Mouse (Mus musculus) urinary bladder, postnatal 4 days (tissue): ENCODE measurements at regions not wholly inside any gene's neighbourhood (a gene's known extent, or its start where the extent isn't known, plus 50 kb on each side); places are given as distances from the start of the nearest gene placed in this dataset.

Experiments used
- DNase-seq, 2 experiments: peaks; one replicate each; pipeline ENCODE4 v3.0.0; 2021 to 2022; ENCODE audit warnings: low spot score in 2 of 2

- no peak for DNase-seq
Observed at GRCm38 (mm10) chr5:106392213-106392612, 65.8 kb downstream of the Barhl2 start.

DNA sequence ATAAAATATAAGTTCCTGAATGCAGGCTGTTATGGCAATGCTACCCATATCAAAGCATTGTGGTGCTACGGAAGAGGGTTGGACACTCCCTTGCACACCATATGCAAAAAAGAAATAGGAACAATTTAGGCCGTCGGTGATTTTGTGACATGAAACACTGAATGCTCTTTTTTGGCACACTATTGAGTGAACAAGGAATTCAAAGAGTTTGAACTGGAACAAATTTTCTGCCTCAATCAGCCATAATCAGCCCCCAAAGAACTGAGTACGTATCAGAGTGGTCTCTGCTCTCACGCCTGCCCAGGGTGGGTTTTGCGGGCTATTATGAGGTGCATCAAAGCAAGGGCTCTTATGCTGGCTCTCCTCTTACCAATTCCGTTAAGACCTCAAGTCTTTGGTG is 71.3 kb downstream of the Barhl2 start:
- DNase-seq = no peak

- no peak for DNase-seq
Observed at GRCm38 (mm10) chr5:106385838-106386237, 72.1 kb downstream of the Barhl2 start.

GRCm38 (mm10) chr5:106385219-106385618 is 72.7 kb downstream of the Barhl2 start:
- no peak for DNase-seq

DNA sequence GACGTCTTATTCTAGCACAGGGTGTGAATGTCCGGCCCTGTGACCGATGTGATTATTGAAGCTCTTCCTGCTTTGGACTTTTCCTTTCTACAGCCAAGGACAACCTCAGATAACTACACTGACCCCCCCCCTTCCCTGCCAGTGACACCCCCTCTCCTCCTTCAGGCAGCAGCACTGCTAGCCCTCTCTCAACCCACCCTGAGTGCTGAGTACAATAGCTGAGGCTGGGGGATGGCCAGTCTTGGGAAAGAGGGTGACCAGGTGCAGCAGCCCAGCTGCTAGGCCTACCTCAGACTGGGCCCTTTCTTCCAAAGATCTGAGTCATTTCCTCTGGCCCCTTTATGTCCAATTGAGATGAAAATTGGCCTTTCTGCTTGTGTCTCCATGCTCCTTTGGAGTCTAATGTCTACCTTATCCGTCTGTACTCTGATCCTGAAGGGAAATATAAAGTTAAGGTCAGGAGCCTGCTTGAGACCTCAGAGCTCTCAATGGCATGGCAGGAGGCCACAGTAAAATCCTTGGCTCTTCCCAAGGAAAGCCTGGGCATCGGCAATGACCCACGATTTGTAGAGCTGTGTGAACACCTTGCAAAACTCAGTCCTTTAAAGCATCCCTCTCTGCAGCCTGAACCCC is 73.7 kb downstream of the Barhl2 start:
- no peak for DNase-seq

DNA sequence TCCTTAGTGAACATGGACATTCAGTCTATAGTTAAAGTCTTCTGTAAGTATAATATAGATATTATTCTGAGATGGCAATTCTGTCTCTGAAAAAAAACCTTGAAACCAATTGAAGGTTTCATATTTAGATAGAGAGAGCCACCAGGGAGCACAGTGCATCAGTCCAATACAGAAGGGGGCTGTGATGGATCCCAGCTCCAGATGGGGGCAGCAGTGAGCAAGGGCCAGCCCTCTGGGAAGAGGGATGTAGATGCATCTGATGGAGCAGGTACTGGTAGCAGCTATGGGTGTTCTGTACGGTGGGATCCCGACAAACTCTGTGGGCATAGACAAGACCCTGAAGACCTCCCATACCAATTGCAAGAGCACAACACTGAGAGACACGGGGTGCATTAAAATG is 76.0 kb downstream of the Barhl2 start:
- DNase-seq = no peak

DNA sequence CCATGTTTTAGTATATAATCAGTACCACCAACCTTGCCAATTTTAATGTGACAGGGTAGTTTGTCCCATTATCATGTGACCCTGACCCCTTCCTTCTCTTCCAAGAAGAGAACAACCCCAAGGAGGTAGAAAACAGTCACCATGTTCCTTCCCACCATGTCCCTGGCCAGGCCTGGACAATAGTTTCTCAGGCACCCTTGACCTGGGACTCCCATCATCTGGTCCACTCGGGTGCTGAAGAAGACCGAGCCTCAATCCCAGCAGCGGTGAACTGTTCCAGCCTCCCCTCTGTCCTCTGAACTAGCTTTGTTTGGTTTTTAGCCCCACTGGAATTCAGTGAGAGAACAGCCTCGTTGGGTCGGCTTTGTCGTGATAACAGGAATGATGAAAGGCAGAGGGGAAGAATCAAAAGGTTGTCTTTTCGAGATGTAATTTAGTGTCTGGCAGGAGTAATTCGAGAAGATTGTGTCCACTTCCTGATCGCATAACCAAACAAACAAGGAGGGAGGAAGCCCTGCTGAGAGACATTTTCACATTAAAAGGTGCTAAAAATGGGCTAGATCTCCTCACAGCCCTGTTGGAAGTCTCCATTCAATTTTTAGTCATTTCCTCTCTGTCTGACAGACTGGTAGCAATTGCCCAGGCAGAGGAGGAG is 77.2 kb downstream of the Barhl2 start:
- DNase-seq = no peak

DNA sequence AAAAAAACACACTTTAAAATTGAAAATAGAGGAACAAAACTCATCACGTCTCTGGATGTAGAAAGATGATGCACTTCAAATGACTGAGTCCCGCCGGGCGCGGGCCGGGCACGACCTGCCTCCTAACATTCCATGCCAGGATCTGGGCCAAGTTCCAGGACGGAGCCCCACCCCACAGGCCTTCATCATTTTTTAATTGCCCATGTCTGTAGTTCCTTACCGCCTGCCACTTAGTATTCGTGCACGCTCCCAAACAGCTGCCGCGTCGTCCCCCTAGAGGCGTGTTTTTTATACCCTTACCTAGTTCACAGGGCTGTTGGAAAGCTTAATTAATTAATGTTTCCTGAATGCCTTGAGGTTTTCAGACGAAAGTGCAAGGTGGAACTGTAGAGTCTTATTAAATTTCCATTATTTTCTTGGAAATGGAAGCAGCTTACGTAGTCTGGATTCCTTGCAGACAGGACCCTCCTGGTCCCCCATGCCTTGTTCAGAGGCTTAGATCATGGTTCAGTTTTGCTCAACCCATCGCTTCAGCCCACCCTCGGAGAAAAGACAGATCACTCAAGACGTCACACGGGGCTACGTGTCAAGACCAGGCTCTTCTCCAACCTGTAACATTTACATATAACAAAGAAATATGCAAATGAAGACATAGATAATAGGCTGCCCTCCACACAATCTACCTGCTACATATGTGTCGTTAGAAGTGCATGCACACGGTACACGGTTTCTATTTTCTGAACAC is 81.0 kb downstream of the Barhl2 start:
- no peak for DNase-seq

GRCm38 (mm10) chr5:106367831-106368230 is 90.1 kb downstream of the Barhl2 start:
- DNase-seq = no peak

DNA sequence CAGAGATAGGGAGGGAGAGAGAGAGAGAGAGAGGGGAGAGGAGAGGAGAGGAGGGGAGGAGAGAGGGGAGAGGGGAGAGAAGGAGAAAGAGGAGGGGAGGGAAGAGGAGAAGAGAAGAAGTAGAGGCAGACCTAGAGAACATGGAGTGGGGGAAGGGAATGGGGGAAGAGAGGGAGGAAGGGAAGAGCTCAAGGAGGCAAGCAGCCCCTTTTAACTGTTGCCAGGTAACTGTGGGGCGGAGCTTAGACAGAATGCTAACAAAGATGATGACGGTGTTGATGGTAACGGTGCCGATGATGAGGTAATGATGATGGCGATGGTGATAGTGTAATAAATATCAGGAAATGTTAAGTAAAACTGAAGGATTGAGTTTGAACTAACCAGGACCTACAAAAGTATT is 90.7 kb downstream of the Barhl2 start:
- no peak for DNase-seq

GRCm38 (mm10) chr5:106366006-106366405 is 92.0 kb downstream of the Barhl2 start:
- DNase-seq = no peak

DNA sequence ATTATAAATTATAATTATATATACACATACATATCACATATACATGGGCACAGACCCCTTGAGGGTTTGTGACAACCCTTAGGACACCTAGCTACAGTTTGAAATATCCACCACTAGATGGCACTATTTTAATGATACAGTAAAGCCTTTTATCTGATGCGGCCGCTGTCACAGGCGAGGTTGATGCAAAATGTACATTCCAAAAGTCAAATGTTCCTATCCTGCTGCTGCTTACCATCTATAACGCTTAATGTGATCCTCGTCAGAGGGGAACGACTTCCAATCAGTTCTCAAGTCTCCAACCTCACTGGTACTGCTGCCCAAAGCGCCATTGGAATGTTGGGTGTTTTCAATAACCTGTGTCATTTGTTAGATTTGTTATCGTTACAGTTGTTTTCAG is 92.9 kb downstream of the Barhl2 start:
- DNase-seq = no peak

DNA sequence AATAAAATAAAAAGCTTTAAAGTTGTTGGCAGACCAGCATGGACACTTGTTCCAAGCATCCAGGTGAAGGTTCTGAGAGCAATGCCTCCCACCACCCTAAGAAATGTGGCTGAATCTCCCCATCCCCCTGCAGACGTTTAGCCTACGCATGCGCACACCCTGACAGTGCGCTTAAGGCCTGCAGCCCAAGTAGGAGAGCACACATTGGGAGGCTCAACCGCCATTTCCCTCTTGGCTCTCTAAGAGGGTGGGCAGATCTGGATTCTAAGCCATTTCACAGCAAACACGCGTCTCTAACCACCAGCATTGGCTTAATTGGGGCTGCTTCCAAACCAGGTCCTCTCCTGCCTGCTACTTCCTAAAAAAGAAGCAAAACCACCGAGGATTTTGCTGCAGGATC is 106.6 kb downstream of the Barhl2 start:
- DNase-seq = no peak

DNA sequence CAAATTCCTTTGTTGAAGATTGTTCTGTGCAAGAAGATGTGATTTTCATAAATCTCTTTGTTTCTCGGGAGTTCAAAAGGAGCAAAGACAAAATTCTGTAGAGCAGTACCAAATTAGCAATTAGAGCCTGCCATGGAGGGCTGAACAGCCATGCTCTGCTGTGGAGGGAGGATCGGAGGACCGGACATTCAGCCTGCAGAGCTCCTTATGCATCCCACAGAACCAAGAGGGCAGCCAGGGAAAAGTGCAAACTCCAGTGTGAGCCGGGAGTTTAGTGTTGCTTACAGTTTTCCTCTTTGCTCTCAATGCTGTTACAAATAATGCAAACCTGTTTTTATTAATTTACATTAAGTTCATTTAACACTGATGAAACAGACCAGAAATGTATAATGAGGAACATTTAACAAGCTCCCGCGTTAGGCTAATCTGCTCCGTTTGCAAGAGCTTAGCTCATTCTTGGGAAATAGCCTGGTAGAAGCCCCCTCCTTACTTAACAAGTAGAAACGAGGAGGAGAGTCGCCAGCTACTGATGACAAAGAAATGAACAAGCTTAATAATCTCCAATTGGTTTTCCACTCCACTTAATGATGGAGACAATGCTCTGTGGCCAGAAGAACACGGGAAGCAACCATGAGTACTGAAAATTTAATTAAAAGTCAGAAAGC is 108.0 kb downstream of the Barhl2 start:
- no peak for DNase-seq

DNA sequence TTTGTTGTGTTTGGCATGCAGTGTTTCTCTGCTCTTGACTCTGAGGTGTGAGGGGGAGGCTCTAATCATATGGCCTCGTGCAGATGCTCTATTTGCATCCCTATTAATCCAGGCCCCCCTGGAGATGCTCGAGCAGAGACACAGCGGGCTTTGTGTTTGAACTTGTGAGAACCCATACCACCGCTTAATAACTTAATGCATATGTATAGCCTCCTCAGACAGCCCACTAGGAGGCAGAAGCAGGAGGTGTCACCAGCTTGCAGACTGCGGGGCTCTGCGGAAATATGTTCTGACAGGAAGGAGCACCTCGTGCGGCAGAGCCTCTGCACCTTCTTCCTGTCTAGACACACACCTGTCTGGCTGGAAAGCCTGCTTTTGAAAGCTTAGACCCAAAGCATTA is 113.7 kb downstream of the Barhl2 start:
- DNase-seq = no peak

- no peak for DNase-seq
Observed at GRCm38 (mm10) chr5:106343601-106344000, 114.4 kb downstream of the Barhl2 start.

DNA sequence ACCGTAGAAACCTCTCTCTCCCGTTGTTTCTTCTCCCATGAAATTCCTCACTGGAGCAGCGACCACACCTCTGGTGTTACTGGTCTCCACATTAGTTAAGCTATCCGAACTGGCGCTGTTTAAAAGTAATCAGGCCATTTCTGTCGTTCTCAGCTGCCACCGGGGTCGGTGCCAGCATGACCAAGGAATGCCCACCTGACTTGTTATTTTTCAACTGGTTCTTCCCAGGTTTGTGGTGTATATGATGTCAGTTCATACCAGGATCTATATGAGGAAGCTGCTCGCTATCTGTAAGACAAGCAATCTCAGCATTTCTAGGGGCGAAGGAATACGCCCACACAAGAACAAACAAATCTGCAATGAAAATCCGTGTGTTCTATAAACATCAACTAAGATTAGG is 116.6 kb downstream of the Barhl2 start:
- DNase-seq = no peak

DNA sequence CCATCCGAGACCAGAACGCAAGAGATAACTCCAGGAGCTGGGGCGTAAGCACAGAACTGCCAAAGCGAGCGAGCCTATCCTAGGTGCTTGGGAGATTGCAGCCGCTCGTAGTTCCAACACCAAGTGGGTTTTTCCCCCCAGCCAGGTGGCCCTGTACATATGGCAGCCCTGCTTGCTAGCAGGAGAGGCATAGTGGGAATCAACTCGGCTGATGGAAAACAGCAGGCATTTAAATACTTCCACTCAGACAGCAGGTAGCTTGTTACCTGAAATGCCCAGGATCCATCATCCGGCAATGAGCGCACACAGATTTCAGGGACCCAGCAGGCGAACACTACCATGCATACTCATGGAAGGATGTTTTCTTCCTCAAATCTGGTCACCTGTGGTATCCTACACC is 122.3 kb downstream of the Barhl2 start:
- DNase-seq = no peak

GRCm38 (mm10) chr5:106327592-106328150 is 130.3 kb downstream of the Barhl2 start:
- no peak for DNase-seq

- DNase-seq = no peak
Observed at GRCm38 (mm10) chr5:106322574-106323215, 135.3 kb downstream of the Barhl2 start.

DNA sequence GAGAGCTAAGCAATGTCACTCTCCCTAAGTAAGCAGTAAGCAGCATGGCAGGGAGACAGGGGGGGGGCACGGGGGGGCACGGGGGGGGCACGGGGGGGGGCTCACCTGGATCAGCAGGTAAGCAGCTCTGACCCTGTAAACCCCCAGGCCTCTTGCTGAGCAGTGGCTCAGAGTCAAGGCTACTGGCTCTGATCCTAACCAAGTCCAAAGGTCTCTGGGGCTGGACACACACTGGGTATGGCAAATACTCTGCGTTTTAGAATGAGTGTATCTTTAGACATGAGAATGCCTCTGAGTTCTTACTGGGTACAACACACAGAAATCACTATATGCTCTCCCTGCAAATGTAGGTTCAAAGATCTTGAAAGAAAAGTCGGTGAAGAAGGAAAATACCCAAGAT is 136.5 kb downstream of the Barhl2 start:
- DNase-seq = no peak

DNA sequence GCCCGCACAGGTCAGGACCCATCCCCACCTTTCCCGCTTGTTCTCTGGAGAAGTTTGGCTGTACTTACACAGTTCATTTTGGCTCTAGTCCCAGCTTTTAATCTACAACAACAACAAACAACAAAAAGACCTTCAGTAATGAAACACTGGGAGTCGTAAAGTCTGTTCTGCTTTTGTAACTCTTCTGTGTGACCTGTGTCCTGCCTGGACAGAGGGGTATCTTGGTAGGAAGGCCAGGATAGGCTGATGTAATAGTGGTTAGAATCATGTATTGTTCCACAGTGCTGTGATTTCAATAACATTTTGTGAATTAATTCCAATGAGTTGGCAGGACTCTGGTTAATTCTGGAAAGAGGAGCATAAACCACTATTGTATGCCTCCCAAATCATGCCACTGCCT is 136.9 kb downstream of the Barhl2 start:
- DNase-seq = no peak
